Mouse (Mus musculus) liver, postnatal 0 days (tissue): ENCODE data around the gene Col6a3. TPM values are rescaled to one million over a fixed set of nuclear protein-coding genes. Genes with fewer than 3 reads are reported as not detected.

Source experiments
- ATAC-seq: fragments of 200-750 bp; cut with Nextera tagmentation; 2 replicates; pipeline ENCODE4 v1.8.0; 2017; ENCODE audit warnings: mild to moderate bottlenecking, moderate library complexity
- DNase-seq: peaks from one replicate; pipeline ENCODE4 v3.0.0-alpha.2; 2016
- H3K27ac ChIP-seq: fragments of 300-500 bp; sonication (generic); 2 replicates; pipeline ENCODE4 v1.5.1; 2014; ENCODE audit warnings: antibody characterized with exemption, moderate library complexity, mild to moderate bottlenecking, low read depth
- H3K27me3 ChIP-seq: fragments of 300-500 bp; sonication (generic); 2 replicates; pipeline ENCODE4 v1.6.1; 2014; ENCODE audit warnings: low read length, control low read depth, mixed read lengths; ENCODE audit not compliant: insufficient read depth
- H3K36me3 ChIP-seq: fragments of 300-500 bp; sonication (generic); replicated peaks from 2 replicates; pipeline ENCODE4 v1.6.1; 2014; ENCODE audit warnings: mild to moderate bottlenecking, control low read depth, low read length, moderate library complexity, mixed read lengths; ENCODE audit not compliant: insufficient read depth
- H3K4me1 ChIP-seq: fragments of 300-500 bp; sonication (generic); 2 replicates; pipeline ENCODE4 v1.6.1; 2014; ENCODE audit warnings: antibody characterized with exemption, mild to moderate bottlenecking, control low read depth; ENCODE audit not compliant: insufficient read depth
- H3K4me2 ChIP-seq: fragments of 300-500 bp; sonication (generic); 2 replicates; pipeline ENCODE4 v1.6.1; 2014; ENCODE audit warnings: low read depth, mild to moderate bottlenecking, low read length, moderate library complexity, mixed read lengths
- H3K4me3 ChIP-seq: fragments of 300-500 bp; sonication (generic); 2 replicates; pipeline ENCODE4 v1.5.1; 2014; ENCODE audit warnings: low read depth, low read length
- H3K9ac ChIP-seq: fragments of 300-500 bp; sonication (generic); replicated peaks from 2 replicates; pipeline ENCODE4 v1.6.1; 2014; ENCODE audit warnings: mild to moderate bottlenecking, moderate library complexity
- H3K9me3 ChIP-seq: fragments of 300-500 bp; sonication (generic); 2 replicates; pipeline ENCODE4 v1.6.1; 2016; ENCODE audit warnings: mild to moderate bottlenecking, control low read depth, low read length, mixed read lengths
- CTCF ChIP-seq: sonication (generic); IDR thresholded peaks from 2 replicates; pipeline ENCODE4 v1.5.1; 2016; ENCODE audit warnings: antibody characterized with exemption, low read depth
- EP300 ChIP-seq: IDR thresholded peaks from 2 replicates; pipeline ENCODE4 v1.6.1; 2016; ENCODE audit warnings: antibody characterized with exemption, low read depth, mild to moderate bottlenecking
- WGBS: fragments of 180-500 bp; shearing (Covaris S2); extraction: QIAGEN DNeasy Blood & Tissue Kit; methylation state at CpG from one replicate; pipeline ENCODE4 v1.1.7; 2014; ENCODE audit not compliant: insufficient replicate concordance; 5-methylcytosine and 5-hydroxymethylcytosine counted together
- polyA plus RNA-seq: library from polyadenylated mRNA; unstranded; fragments of >200 nt; fragmentation: Nextera tagmentation; extraction: Ambion mirVana; gene quantifications from 2 replicates; pipeline ENCODE4 v1.2.1, GENCODE M21; 2015

The Col6a3 gene
- polyA plus RNA-seq, 1 experiment from 2014 or later: 5.2 TPM

DNA sequence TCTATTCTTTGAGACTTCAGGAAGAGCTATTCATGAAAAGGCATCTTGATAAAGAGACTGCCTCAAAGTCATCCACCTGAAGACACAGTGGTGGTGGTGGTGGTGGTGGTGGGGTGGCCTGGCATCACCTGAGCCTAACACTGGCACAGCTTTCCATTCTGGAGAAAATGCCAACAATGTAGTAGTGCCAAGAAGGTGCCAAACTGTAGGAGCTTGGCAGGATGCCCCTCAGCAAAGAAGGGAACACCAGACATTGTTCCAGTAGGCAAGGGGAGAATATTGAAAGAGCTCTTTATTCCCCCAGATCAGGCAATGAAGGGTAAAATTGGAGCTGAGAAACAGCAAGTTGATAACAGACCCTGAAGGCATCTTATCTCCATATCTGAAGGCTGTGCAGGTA lies 121.8 kb downstream of the Col6a3 start:
- ATAC-seq (no peak), DNase-seq (no peak)
- H3K36me3 ChIP-seq: no peaks in the 10 kb centered on the region
- H3K9me3 ChIP-seq: no peaks in the 10 kb centered on the region
- no peak for TF ChIP-seq EP300
- TF ChIP-seq CTCF: no peak
- H3K4me2 ChIP-seq: no peak overlapping the region
- no peaks in the 10 kb centered on the region for H3K4me1 ChIP-seq
- H3K27me3 ChIP-seq: no peaks in the 10 kb centered on the region
- H3K4me3 ChIP-seq: no peak overlapping the region
- no peak overlapping the region for H3K9ac ChIP-seq
- H3K27ac ChIP-seq: no peak overlapping the region

DNA sequence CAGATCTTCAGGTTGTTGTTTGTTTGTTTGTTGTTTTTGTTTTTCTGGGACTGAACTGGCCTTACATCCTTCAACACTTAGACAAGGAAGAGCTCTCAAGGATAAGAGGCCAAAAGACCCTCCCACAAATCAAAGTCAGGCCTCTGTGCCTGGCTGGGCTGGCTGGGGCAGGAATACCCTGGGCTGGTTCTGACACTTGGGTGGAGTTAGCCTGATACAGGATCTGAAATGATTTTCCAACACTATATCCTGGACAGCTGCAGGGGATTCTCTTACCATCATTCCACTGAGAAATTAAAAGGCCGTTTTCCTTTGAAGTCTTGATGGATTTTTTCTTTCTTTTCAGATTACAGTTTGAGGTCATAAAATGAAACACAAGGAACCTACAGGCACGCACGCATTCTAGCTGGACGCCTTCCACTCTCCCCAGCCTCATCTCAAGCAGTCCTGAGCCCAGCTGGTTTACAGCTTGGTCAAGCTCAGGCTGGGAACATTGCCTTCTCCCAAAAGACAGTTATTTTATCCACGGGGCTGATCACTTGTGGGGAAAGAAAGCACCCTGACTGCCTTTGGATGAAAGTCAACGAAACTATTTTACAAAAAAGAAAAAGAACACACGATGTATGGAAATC lies 123.0 kb downstream of the Col6a3 start:
- Histone ChIP-seq H3K27ac (no peak overlapping the region), H3K4me3 (no peak overlapping the region), H3K36me3 (no peaks in the 10 kb centered on the region), H3K4me1 (no peaks in the 10 kb centered on the region), H3K9ac (no peak overlapping the region), H3K4me2 (no peak overlapping the region), H3K9me3 (no peaks in the 10 kb centered on the region), H3K27me3 (no peaks in the 10 kb centered on the region)
- ATAC-seq (no peak), DNase-seq (no peak)
- WGBS: 67% methylated on average over 7 of the region's 7 CpGs
- TF ChIP-seq CTCF: no peak
- no peak for TF ChIP-seq EP300

DNA sequence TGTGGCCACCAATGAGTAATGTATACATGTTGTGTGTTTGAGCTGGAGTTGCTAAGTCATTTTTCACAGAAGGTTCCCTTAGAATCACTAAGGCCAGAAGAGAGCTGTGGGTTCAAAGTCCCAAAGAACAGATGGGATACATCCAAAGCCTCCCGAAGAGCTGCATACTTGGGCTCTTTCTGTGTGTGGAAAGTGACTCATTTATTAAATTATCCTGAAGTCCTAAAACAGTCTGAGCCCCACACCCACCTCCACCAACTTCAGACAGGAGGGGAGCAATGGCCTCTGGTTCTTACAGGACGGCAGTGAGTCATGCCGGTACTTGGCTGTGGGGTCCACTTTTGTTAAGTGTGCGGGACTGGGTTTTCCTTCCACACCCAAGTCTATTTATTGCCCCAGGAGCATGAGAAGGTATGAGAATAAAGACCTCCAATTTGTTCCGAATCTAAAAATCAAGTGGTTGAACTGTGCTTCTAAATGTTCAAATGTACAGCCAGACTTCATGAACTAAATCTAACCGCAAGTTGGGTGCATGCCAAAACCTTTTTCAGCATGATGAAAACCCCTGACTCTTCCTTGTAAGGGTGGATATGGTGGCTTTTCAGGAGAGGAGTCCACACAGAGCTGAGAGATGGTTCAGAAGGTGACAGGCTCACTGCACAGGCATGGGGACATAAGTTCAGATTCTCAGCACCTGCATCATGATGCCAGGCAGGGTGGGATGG lies 124.8 kb downstream of the Col6a3 start:
- H3K27me3 ChIP-seq: no peaks in the 10 kb centered on the region
- no peaks in the 10 kb centered on the region for H3K9me3 ChIP-seq
- ATAC-seq: no peak
- H3K27ac ChIP-seq: no peak overlapping the region
- no peak overlapping the region for H3K4me2 ChIP-seq
- H3K36me3 ChIP-seq: no peaks in the 10 kb centered on the region
- DNase-seq: no peak
- H3K4me3 ChIP-seq: no peak overlapping the region
- no peak for TF ChIP-seq EP300
- no peak for TF ChIP-seq CTCF
- H3K4me1 ChIP-seq: no peaks in the 10 kb centered on the region
- no peak overlapping the region for H3K9ac ChIP-seq
- WGBS: 75% methylated on average over 6 of the region's 6 CpGs

- 63% methylated on average over 2 of the region's 2 CpGs for WGBS
- Histone ChIP-seq H3K4me1 (no peaks in the 10 kb centered on the region), H3K27ac (no peak overlapping the region), H3K9me3 (no peaks in the 10 kb centered on the region), H3K36me3 (no peaks in the 10 kb centered on the region), H3K4me3 (no peak overlapping the region), H3K4me2 (no peak overlapping the region), H3K9ac (no peak overlapping the region), H3K27me3 (no peaks in the 10 kb centered on the region)
- DNase-seq (no peak), ATAC-seq (no peak)
- no peak for TF ChIP-seq CTCF
- no peak for TF ChIP-seq EP300
These were observed 127.5 kb downstream of the Col6a3 start for GRCm38 (mm10) chr1:90716258-90716657.

Other genes starting within 250 kb of the Col6a3 start
- 30.1 and 33.0 TPM in 2 replicates for gene Cops8, start 241.0 kb downstream of the Col6a3 start, polyA plus RNA-seq
- gene Mlph, start 71.1 kb upstream of the Col6a3 start, polyA plus RNA-seq: 0.06 TPM in 1 of 2 replicates, not detected in the other
- gene Prlh, start 109.1 kb upstream of the Col6a3 start, polyA plus RNA-seq: not detected in 2 replicates
- gene Rab17, start 125.7 kb upstream of the Col6a3 start, polyA plus RNA-seq: 8.2 and 8.6 TPM in 2 replicates
- 21.9 and 22.7 TPM in 2 replicates for gene Lrrfip1, start 154.8 kb upstream of the Col6a3 start, polyA plus RNA-seq